Mouse (Mus musculus): Measurements from ENCODE around the gene Dnajb2.

Gene Dnajb2

GRCm38 (mm10) chr1:75236117-75237050 lies at the start of gene Dnajb2:
Gene Dnajb2 (plus strand): TSS chr1:75236406.
- DNase-seq: peak; percentile 75

- DNase-seq: no peak
These were observed 49.1 kb upstream of the Dnajb2 start for GRCm38 (mm10) chr1:75187126-75187525.

DNA sequence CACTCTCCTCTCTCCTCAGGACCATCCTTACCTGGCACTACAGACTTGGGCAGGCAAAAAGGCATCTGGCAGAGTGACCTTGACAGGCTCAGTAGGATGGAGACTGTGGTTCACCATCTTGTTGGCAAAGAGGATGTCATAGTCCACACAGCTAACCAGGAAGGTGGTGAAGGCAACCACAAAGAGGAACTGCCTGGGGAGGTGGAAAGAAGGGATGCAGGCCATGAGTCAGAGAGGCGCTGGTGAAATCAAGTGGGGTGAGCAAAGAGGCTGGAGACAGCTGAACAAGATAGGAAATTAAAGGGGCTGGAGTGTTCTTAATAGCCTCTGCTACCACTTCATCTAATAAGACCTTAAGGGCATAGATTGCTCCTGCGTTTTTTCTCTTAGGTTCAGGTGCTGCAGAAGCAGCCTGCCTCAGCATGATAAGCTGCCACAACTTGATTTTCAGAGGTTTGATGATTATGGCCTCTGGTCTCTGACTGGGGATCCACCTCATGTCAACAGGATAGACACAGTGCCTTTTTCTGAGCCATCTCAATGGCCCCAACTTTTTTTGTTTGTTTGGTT lies 48.2 kb upstream of the Dnajb2 start:
- DNase-seq: no peak

DNA sequence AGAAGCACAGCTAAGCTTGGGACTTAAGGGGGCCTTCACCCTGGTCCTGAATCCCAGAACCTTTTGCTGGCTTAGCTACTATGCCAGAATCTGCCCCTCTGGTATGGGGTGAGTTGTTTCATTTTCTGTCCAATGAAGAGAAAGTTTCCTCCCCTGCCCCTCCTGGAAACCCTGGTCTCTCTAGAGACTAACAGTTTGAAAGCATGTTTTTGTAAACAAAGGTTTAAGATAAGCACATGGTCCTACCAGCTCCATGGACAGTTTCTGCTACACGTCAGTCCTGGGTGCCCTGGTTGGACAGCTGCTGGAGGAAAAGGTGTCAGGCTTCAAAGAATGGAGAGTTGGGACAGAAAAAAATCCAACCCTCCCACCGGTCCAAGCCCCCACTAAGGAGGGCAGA lies 45.6 kb upstream of the Dnajb2 start:
- DNase-seq: no peak

DNA sequence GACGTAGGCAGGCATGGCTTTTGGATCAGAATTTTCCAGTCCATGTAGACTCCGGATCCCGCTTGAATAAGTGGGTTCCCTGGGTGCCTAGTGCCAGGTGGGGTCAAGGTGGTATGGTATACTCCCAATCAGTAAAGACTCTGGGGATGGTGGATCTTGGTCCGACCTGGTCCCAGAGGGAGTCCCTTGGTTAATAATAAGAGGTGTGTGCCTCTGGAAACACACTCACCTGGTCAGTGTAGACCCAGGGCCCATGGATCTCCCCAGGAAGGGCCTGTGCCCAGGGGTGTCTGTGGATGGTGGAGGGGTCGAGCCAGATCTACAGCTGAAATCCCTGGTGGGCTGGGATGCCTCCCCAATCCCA lies 45.0 kb upstream of the Dnajb2 start:
- DNase-seq: no peak

DNA sequence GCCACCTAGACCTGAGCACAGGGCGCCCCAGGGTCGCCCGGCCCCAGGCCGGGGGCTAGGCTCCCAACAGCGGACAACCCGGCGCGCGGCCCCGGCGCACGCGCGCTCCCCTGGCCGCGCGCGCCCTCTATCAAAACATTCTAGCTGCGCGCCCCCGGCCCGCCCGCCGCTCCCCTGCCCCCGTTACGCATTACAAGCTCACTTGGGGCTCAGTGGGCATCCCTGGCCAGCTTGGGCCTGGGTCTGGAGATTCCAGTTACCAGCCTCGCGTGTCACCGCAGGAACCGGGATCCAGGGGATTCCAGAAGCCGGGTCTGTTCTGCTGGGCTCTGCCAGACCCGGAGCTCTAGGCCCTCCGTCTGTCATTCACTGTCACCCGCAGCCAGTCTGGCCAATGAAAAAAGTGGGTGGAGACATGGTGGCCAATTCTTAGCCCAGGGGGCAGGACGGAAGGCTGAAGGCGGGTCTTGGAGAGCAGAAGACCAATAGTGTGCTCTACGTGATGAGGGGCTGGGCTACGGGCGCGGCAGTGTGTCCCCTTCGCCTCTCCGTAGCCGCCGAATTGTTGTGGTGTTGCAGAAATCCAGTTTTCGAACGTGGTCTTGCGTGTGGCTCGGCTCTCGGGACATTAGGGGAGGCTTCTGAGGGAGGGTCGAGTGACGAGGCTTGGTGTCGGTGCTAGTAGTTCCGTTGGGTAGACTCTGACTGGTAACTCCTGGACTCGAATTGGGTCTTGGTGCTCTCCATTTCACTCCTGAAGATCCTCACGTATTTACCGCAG lies 44.4 kb upstream of the Dnajb2 start, which contains the start of the genes Ankzf1 and Atg9a:
Gene Ankzf1 (plus strand): TSS at position 530 of the 781 bp plus-strand sequence.
Gene Atg9a (minus strand): TSS at position 575 of the 781 bp plus-strand sequence.
- peak; percentile 89 for DNase-seq

DNA sequence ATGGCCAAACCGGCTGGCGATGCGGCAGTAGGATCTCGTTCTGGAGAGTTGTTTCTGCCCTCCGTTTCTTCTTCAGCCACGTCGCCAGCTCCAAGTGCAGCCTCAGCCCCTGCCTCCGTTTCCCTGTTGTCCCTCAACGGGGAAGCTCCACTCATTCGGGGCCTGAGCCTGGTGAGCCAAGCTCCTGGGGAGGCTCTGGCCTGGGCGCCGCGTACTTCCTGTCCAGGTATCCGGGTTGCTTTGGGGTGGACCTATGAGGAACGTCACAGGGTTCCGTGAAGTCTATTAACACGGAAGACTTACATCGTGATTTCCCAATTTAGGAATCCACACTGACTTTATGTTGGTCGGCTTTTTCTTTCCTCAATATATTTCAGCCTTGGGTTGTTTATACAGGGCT lies 43.8 kb upstream of the Dnajb2 start:
- DNase-seq: peak; percentile 44

- DNase-seq: no peak
These were observed 35.0 kb upstream of the Dnajb2 start for GRCm38 (mm10) chr1:75201236-75201635.

DNA sequence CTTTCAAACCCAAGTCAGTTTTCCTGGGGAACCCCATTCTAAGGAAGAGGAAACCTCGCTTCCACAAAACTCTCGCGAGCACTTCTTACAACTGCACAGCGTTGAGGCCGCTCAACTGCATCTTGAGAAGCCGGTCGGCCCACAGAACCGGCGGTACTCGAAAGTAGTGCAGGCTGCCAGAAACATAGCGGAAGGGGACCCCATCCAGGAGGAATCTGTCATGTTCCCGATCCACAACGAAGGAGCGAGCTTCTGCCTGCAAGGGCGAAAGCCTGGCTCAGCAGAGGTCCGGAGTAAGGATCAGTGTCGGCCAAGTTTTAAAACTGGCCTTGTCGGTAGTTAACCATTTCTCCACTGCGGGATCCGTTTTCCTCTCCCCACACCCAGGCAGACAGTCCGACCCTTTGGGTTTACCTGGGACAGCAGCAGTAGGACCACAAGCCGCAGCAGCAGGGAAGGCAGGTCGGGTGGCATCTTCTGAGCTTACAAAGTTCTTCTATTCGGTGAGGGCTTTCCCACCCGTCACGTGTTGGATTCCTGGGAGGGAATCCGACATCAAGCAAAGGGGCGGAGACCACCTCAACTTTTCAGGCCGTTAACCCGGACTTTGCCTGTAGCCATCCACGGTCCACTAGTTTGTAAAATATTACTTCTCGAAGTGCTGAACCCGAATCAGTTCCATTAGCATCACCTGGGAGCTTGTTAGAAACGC lies 27.1 kb upstream of the Dnajb2 start:
- peak; percentile 58 for DNase-seq

- DNase-seq: peak; percentile 96
These were observed 25.8 kb upstream of the Dnajb2 start, which contains the start of the genes Glb1l and Stk16 for GRCm38 (mm10) chr1:75210136-75211087. Gene Glb1l (minus strand): TSS chr1:75210813. Gene Stk16 (plus strand): TSS chr1:75210838.

- no peak for DNase-seq
These were observed 25.0 kb upstream of the Dnajb2 start for GRCm38 (mm10) chr1:75211141-75211708.

DNA sequence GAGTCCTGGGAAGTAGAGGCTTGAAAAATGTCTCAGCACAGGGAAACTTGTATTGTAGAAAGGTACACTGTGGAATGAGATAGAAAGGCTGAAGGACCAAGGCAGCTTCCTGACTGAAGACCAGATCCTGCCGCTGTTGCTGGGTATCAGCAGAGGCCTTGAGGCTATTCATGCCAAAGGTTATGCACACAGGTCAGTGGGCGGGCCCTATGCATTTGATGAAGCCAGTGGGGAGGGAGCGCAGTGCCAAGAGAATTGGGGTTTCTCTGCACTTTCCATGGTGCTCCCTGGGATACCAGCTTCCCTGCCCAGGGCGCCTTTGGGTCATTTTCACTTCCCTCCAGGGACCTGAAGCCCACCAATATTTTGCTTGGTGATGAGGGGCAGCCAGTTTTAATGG lies 23.7 kb upstream of the Dnajb2 start:
- no peak for DNase-seq

GRCm38 (mm10) chr1:75213096-75213495 lies 23.1 kb upstream of the Dnajb2 start:
- peak; percentile 14 for DNase-seq

DNA sequence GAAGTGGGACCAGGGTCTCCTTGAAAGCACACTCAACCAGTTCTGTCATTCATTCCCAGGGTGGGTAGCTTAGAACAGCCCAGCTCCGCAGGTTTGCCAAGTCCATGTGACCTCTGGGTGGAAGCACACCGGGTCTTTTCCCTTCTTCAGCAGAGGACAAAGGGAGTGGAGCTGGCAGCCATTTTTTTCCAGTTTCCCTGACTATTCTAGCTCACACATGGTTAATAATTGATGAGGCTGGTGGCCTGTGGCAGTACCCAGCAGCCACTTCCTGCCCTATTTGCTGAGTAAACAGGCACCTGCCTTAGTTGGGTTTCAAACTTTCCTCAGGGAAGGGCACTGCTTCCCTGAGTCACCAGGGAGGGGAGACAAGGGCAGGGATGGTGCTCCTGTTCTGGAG lies 21.8 kb upstream of the Dnajb2 start:
- no peak for DNase-seq

- no peak for DNase-seq
These were observed 21.3 kb upstream of the Dnajb2 start for GRCm38 (mm10) chr1:75214886-75215285.

GRCm38 (mm10) chr1:75215785-75216184 lies 20.4 kb upstream of the Dnajb2 start:
- DNase-seq: no peak

GRCm38 (mm10) chr1:75216797-75217585 lies 19.2 kb upstream of the Dnajb2 start:
- DNase-seq: no peak

DNA sequence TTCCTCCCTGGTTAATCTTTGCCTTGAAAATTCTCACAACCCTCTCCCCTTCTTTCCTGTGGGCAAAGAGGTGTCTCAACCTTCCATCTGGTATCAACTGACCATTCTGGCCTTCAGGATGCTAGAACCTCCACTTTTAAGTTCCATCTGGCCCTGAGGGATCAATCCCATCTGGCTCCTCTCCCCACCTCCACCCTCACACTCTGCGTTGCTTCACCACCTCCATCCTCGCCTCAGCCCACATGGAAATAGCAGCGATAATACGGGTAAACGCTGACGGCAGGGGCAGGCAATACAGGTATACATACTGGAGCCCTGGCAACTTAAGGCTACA lies 18.3 kb upstream of the Dnajb2 start:
- no peak for DNase-seq

DNA sequence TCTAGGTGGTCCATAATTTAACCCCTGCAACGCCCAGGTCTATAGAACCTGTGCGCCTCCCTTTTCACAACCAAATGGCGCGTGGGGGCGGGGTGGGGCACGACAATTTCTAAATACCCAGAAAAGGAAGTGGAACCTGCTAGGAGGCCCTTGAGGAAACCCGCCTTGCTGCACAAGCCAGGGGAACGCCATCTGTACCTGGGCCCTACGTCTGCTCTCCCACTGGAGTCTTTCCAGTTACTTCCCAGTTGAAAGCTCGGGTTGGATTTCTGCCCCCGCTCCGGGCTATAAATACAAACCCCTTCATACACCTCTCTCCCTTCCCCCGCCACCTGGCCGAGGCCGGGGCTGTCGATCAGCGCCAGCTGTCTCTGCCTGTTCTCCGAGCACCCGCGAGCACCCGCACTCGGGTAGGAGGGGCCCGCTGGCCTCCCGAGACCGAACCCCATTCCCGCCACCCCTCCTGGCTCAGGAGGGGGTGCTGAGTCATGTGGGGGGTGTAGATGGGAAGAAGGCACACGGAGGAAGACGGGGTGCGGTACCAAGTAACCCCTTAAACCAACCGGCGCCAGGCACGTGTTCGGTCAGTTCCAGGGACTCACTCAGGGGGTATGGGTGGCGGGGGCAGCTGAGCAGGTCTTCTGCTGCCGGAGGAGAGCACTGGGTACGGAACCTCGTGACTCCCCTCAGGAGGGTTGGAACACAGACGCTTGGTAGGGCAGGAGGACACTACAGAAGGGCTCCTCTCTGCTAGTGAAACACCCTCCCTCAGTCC lies 17.8 kb upstream of the Dnajb2 start:
- DNase-seq: peak; percentile 82

Data from thymus, postnatal 4 days (tissue).